Mouse (Mus musculus) E14TG2a.4 (cell line): ENCODE results near the gene Apaf1.
A peak's percentile ranks its signal among the peaks of the same experiment; 100 is the strongest.

Source experiments
- H3K27me3 ChIP-seq: 2 replicates; pipeline ENCODE4 v1.6.1; 2014; ENCODE audit warnings: low read length, control low read depth; ENCODE audit not compliant: insufficient read depth
- H3K36me3 ChIP-seq: 2 replicates; pipeline ENCODE4 v1.6.1; 2014; ENCODE audit warnings: low read length, control low read depth; ENCODE audit not compliant: insufficient read depth
- H3K4me1 ChIP-seq: replicated peaks from 2 replicates; pipeline ENCODE4 v1.6.1; 2014; ENCODE audit warnings: low read depth, low read length, control low read depth
- H3K4me3 ChIP-seq: replicated peaks from 2 replicates; pipeline ENCODE4 v1.5.1; 2014; ENCODE audit warnings: mild to moderate bottlenecking, low read length
- H3K9me3 ChIP-seq: 2 replicates; pipeline ENCODE4 v1.6.1; 2014; ENCODE audit warnings: low read length, control low read depth
- CTCF ChIP-seq: conservative IDR thresholded peaks from 2 replicates; pipeline ENCODE4 v1.5.1; 2014; ENCODE audit warnings: low read length
- NANOG ChIP-seq: IDR thresholded peaks from 2 replicates; pipeline ENCODE4 v1.6.1; 2014; ENCODE audit warnings: borderline replicate concordance, low read length, mixed read lengths
- POU5F1 ChIP-seq: IDR thresholded peaks from 2 replicates; pipeline ENCODE4 v1.6.1; 2014; ENCODE audit warnings: low read length, borderline replicate concordance

The Apaf1 gene

DNA sequence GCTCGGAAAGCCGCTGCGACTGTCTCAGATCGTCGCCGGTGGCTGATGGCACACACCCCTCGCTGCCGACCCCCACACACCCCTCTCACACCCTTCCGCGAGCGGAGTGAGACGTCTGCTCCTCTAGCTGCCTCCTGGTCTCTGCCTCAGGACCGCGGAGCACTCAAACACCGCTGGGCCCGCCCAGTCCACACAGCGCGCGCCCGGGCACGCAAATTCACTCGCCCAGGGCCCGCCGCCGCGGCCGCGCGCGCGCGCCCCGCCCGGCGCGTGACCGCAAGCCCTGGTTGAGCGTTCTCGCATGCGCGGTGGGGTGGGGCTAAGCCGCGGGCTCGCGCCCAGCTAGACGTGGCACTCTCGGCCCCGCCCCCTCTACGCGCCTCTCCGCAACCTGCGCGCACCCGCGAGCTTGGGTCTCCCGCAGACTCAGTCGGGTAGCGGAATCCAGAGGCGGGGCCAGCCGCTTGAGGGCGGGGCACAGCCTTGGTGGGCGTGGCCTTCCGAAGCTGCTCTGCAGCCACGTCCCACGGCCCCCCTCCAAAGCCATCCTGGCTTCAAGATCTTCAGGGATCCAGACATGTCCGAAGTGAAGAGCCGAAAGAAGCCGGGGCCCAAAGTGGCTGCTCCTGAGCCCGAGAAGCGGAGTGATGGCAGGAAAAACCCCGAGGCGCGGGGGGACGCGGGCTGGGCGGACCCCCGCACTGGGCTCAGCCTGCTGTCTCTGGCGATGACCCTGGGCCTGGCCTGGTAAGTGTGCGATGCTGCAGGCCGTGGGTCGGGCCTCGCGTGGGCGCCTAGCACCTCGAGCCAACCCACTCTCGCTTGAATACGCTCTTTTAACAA, at the start of gene Apaf1, which contains the start of gene Ikbip:
TSS of gene Apaf1 (minus strand) at position 221 of the 843 bp plus-strand sequence.
TSS of gene Ikbip (plus strand) at position 391 of the 843 bp plus-strand sequence.
- Histone ChIP-seq H3K4me1 (peaks cover 8% of the 10 kb centered on the region; the same call in 1 of the 2 replicates), H3K27me3 (no peaks in the 10 kb centered on the region), H3K9me3 (no peaks in the 10 kb centered on the region), H3K36me3 (peaks cover 11% of the 10 kb centered on the region), H3K4me3 (peak within 1 kb of the TSS; percentile 98)
- TF ChIP-seq POU5F1 (no peak), NANOG (no peak), CTCF (no peak)

GRCm38 (mm10) chr10:91131565-91131964, 49.0 kb upstream of the Apaf1 start:
- Histone ChIP-seq H3K36me3 (no peaks in the 10 kb centered on the region), H3K4me1 (peaks cover 25% of the 10 kb centered on the region), H3K4me3 (no peak overlapping the region), H3K9me3 (peaks cover 7% of the 10 kb centered on the region), H3K27me3 (no peaks in the 10 kb centered on the region)
- TF ChIP-seq NANOG (no peak), CTCF (no peak), POU5F1 (no peak)

GRCm38 (mm10) chr10:91130792-91131191, 48.2 kb upstream of the Apaf1 start:
- Histone ChIP-seq H3K4me3 (no peak overlapping the region), H3K36me3 (no peaks in the 10 kb centered on the region), H3K27me3 (no peaks in the 10 kb centered on the region), H3K9me3 (peaks cover 7% of the 10 kb centered on the region), H3K4me1 (peaks cover 26% of the 10 kb centered on the region)
- TF ChIP-seq POU5F1, result no peak
- TF ChIP-seq NANOG, result peak; percentile 22; the same call in 1 of the 2 replicates

GRCm38 (mm10) chr10:91128551-91129160, 46.1 kb upstream of the Apaf1 start:
- Histone ChIP-seq H3K27me3 (no peaks in the 10 kb centered on the region), H3K9me3 (peaks cover 7% of the 10 kb centered on the region), H3K4me3 (no peak overlapping the region), H3K4me1 (peaks cover 33% of the 10 kb centered on the region), H3K36me3 (no peaks in the 10 kb centered on the region)
- no peak for TF ChIP-seq NANOG
- no peak for TF ChIP-seq POU5F1
- TF ChIP-seq CTCF, result no peak

DNA sequence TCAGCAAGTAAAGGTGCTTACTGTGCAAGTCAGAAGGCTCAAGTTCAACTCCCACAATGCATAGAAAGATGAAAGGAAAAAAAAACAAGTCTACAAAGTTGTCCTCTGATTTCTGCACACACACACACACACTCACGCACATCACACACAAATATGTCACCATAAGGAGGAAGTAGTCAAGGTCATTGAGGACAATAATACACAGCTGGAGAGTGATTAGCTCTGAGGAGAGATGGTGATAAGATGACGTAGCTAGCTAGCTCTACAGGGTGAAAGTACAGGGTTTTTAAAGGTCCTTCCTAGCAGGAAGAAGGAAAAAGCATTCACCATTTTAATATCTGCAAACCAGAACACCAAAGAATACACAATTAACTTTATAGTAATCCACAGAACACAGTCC, 44.8 kb upstream of the Apaf1 start:
- Histone ChIP-seq H3K4me1 (peaks cover 39% of the 10 kb centered on the region), H3K9me3 (peaks cover 7% of the 10 kb centered on the region), H3K4me3 (no peak overlapping the region), H3K36me3 (peaks cover 6% of the 10 kb centered on the region), H3K27me3 (no peaks in the 10 kb centered on the region)
- TF ChIP-seq POU5F1 (no peak), CTCF (no peak), NANOG (no peak)

- no peak overlapping the region for H3K4me3 ChIP-seq
- peaks cover 41% of the 10 kb centered on the region for H3K4me1 ChIP-seq
- TF ChIP-seq POU5F1, result no peak
- no peak for TF ChIP-seq NANOG
- TF ChIP-seq CTCF, result no peak
- peaks cover 12% of the 10 kb centered on the region for H3K36me3 ChIP-seq
- peaks cover 7% of the 10 kb centered on the region for H3K9me3 ChIP-seq
- H3K27me3 ChIP-seq, result no peaks in the 10 kb centered on the region
Observed at GRCm38 (mm10) chr10:91126618-91127355, 44.2 kb upstream of the Apaf1 start.

DNA sequence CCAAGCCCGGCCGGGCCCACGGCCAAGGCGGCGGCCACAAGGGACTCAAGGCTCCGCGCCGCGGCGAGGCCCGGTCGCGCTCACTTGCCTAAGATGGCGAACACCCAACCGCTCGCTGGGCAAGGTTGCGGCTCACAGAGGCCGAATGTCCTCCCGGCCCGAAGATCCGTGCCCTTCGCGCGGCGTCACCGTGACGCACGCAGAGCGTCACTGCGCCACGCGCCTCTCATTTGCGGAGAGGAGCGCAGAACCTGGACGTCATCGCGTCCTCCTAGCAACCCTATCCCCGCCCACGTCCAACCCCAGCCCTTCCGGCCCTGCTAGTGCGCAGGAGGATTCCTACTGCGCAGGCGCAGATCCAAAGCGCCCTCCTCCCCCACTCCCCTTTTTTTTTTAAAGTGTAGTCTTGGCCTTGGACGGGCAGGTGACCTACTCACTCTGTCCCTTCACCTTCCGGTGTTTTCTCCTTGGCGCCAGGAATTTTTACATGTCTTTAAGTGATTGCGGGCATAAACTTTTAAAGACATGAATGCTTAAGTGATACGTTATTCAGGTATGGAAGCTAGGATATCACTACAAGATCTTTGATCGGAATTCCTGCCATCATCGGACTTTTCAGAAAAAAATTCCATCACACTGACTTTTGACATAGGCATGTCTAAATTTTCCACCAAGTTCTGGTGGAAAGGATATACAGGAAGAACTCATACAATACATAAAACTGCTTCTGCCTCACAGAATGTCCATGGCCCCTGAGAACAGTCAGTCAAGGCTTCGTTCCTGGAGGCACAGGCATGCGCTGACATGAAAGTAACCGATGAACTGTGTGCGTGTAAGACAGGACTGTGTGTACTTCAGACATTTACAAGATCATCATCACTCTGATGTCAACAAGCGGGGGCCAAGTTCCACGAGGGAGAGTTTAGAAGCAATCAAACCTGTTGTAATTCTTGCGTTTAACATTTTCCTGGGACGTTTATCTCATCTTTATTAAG, 41.6 kb upstream of the Apaf1 start, which contains the start of gene Slc25a3:
TSS of gene Slc25a3 (minus strand) at position 232 of the 995 bp plus-strand sequence.
- no peaks in the 10 kb centered on the region for H3K27me3 ChIP-seq
- peaks cover 49% of the 10 kb centered on the region for H3K4me1 ChIP-seq
- no peaks in the 10 kb centered on the region for H3K9me3 ChIP-seq
- TF ChIP-seq POU5F1 (no peak), NANOG (no peak), CTCF (no peak)
- peak within 1 kb of the TSS; percentile 99 for H3K4me3 ChIP-seq
- peaks cover 38% of the 10 kb centered on the region for H3K36me3 ChIP-seq
